Mouse (Mus musculus) midbrain, embryonic 16.5 days (tissue): ENCODE results near the gene Rasgrp1. TPM values are rescaled to one million over a fixed set of nuclear protein-coding genes. Genes with fewer than 3 reads are reported as not detected.

Experiments
- ATAC-seq: fragments of 200-750 bp; cut with Nextera tagmentation; 2 replicates; pipeline ENCODE4 v1.8.0; 2017; ENCODE audit warnings: moderate TSS enrichment
- H3K27ac ChIP-seq: fragments of 300-500 bp; sonication (generic); 2 replicates; pipeline ENCODE4 v1.5.1; 2014; ENCODE audit warnings: mild to moderate bottlenecking, low read length, mixed read lengths
- H3K27me3 ChIP-seq: fragments of 300-500 bp; sonication (generic); 2 replicates; pipeline ENCODE4 v1.6.1; 2014; ENCODE audit warnings: low read depth, low read length, mixed read lengths; ENCODE audit not compliant: control insufficient read depth, insufficient read depth
- H3K36me3 ChIP-seq: fragments of 300-500 bp; sonication (generic); 2 replicates; pipeline ENCODE4 v1.6.1; 2014; ENCODE audit warnings: mild to moderate bottlenecking, low read length, moderate library complexity, mixed read lengths; ENCODE audit not compliant: control insufficient read depth, insufficient read depth
- H3K4me1 ChIP-seq: fragments of 300-500 bp; sonication (generic); 2 replicates; pipeline ENCODE4 v1.6.1; 2014; ENCODE audit warnings: mild to moderate bottlenecking, low read length, mixed read lengths; ENCODE audit not compliant: control insufficient read depth, insufficient read depth
- H3K4me2 ChIP-seq: fragments of 300-500 bp; sonication (generic); 2 replicates; pipeline ENCODE4 v1.6.1; 2014; ENCODE audit warnings: mild to moderate bottlenecking, low read length, mixed read lengths
- H3K4me3 ChIP-seq: fragments of 300-500 bp; sonication (generic); 2 replicates; pipeline ENCODE4 v1.5.1; 2014; ENCODE audit warnings: low read depth, mild to moderate bottlenecking, low read length, moderate library complexity, mixed read lengths
- H3K9ac ChIP-seq: fragments of 300-500 bp; sonication (generic); 2 replicates; pipeline ENCODE4 v1.6.1; 2014; ENCODE audit warnings: low read depth, low read length, mixed read lengths
- H3K9me3 ChIP-seq: fragments of 300-500 bp; sonication (generic); replicated peaks from 2 replicates; pipeline ENCODE4 v1.6.1; 2014; ENCODE audit warnings: mild to moderate bottlenecking, low read length, mixed read lengths; ENCODE audit not compliant: control insufficient read depth, poor library complexity, severe bottlenecking
- WGBS: fragments of 180-500 bp; shearing (Covaris S2); extraction: QIAGEN DNeasy Blood & Tissue Kit; methylation state at CpG from one replicate; pipeline ENCODE4 v1.1.7; 2014; 5-methylcytosine and 5-hydroxymethylcytosine counted together
- polyA plus RNA-seq: library from polyadenylated mRNA; unstranded; fragments of >200 nt; fragmentation: Nextera tagmentation; extraction: Ambion mirVana; gene quantifications from 2 replicates; pipeline ENCODE4 v1.2.1, GENCODE M21; 2015

Rasgrp1 gene
- polyA plus RNA-seq, 1 experiment from 2014 or later = 3.4 TPM

GRCm38 (mm10) chr2:117241953-117242352 is 100.8 kb downstream of the Rasgrp1 start:
- WGBS = 73% methylated on average over 4 of the region's 4 CpGs
- H3K9ac ChIP-seq = no peak overlapping the region

GRCm38 (mm10) chr2:117231257-117231656 is 111.5 kb downstream of the Rasgrp1 start:
- Histone ChIP-seq H3K4me2 (peak overlapping the region; percentile 27), H3K4me3 (no peak overlapping the region), H3K9me3 (no peaks in the 10 kb centered on the region), H3K27ac (no peak overlapping the region), H3K27me3 (no peaks in the 10 kb centered on the region), H3K9ac (no peak overlapping the region), H3K4me1 (peaks cover 14% of the 10 kb centered on the region), H3K36me3 (no peaks in the 10 kb centered on the region)
- WGBS = 5% methylated on average over 13 of the region's 13 CpGs
- peak; percentile 91 for ATAC-seq

More at GRCm38 (mm10) chr2:117241953-117242352, 100.8 kb downstream of the Rasgrp1 start:
- H3K4me1 ChIP-seq = no peaks in the 10 kb centered on the region
- no peaks in the 10 kb centered on the region for H3K27me3 ChIP-seq
- no peaks in the 10 kb centered on the region for H3K9me3 ChIP-seq
- no peak overlapping the region for H3K4me3 ChIP-seq
- H3K36me3 ChIP-seq = no peaks in the 10 kb centered on the region
- ATAC-seq = no peak
- no peak overlapping the region for H3K4me2 ChIP-seq
- no peak overlapping the region for H3K27ac ChIP-seq

GRCm38 (mm10) chr2:117230261-117230660 is 112.5 kb downstream of the Rasgrp1 start:
- Histone ChIP-seq H3K27ac (no peak overlapping the region), H3K4me1 (peaks cover 14% of the 10 kb centered on the region), H3K4me3 (no peak overlapping the region), H3K4me2 (no peak overlapping the region), H3K27me3 (no peaks in the 10 kb centered on the region), H3K36me3 (no peaks in the 10 kb centered on the region), H3K9me3 (no peaks in the 10 kb centered on the region), H3K9ac (no peak overlapping the region)
- no peak for ATAC-seq
- WGBS = 64% methylated on average over 7 of the region's 7 CpGs

Other genes with a start within 250 kb of the Rasgrp1 start
- 7.6 TPM in 2 replicates for gene Spred1, start 221.6 kb downstream of the Rasgrp1 start, polyA plus RNA-seq
- gene Fam98b, start 93.3 kb downstream of the Rasgrp1 start, polyA plus RNA-seq = 9.6 and 11.8 TPM in 2 replicates